Mouse (Mus musculus) liver, embryonic 14.5 days (tissue): Measurements from ENCODE around the gene Scube3. TPM values are rescaled to one million over a fixed set of nuclear protein-coding genes. Genes with fewer than 3 reads are reported as not detected.

Experiments
- ATAC-seq: fragments of 200-750 bp; cut with Nextera tagmentation; 2 replicates; pipeline ENCODE4 v1.8.0; 2017; ENCODE audit warnings: moderate number of reproducible peaks, mild to moderate bottlenecking, moderate library complexity; ENCODE audit not compliant: insufficient read depth
- DNase-seq, 3 experiments: peaks; one replicate each; pipeline ENCODE4 v3.0.0-alpha.2; 2012 to 2013; ENCODE audit warnings: low read depth in 3 of 3, low spot score in 3 of 3
- H3K27ac ChIP-seq: fragments of 300-500 bp; sonication (generic); 2 replicates; pipeline ENCODE4 v1.5.1; 2014; ENCODE audit warnings: moderate library complexity, mild to moderate bottlenecking, control low read depth, inconsistent platforms
- H3K27me3 ChIP-seq: fragments of 300-500 bp; sonication (generic); 2 replicates; pipeline ENCODE4 v1.6.1; 2014; ENCODE audit warnings: mild to moderate bottlenecking, low read length, moderate library complexity; ENCODE audit not compliant: control insufficient read depth, insufficient read depth
- H3K36me3 ChIP-seq: fragments of 300-500 bp; sonication (generic); replicated peaks from 2 replicates; pipeline ENCODE4 v1.6.1; 2014; ENCODE audit warnings: low read depth; ENCODE audit not compliant: control insufficient read depth, insufficient read depth
- H3K4me1 ChIP-seq, 2 experiments: fragments of 200-500 bp in 1 of 2; fragments of 300-500 bp in 1 of 2; sonication (generic) in 1 of 2; replicated peaks; 2 replicates each; pipeline ENCODE4 v1.6.1; 2012 to 2014; ENCODE audit warnings: antibody characterized with exemption in 1 of 2, inconsistent platforms in 1 of 2, low read length in 1 of 2; ENCODE audit not compliant: control insufficient read depth in 2 of 2, insufficient read depth in 2 of 2
- H3K4me2 ChIP-seq: fragments of 300-500 bp; sonication (generic); 2 replicates; pipeline ENCODE4 v1.6.1; 2014; ENCODE audit warnings: low read depth, mild to moderate bottlenecking, control low read depth, moderate library complexity
- H3K4me3 ChIP-seq, 2 experiments: fragments of 200-500 bp in 1 of 2; fragments of 300-500 bp in 1 of 2; sonication (generic) in 1 of 2; 2 replicates each; pipeline ENCODE4 v1.5.1; 2012 to 2014; ENCODE audit warnings: low read depth in 2 of 2, low read length in 2 of 2, mild to moderate bottlenecking in 2 of 2, control low read depth in 1 of 2, inconsistent platforms in 1 of 2, moderate library complexity in 1 of 2; ENCODE audit not compliant: insufficient read depth in 1 of 2
- H3K9ac ChIP-seq: fragments of 300-500 bp; sonication (generic); replicated peaks from 2 replicates; pipeline ENCODE4 v1.6.1; 2014; ENCODE audit warnings: mild to moderate bottlenecking, control low read depth, moderate library complexity
- H3K9me3 ChIP-seq: fragments of 300-500 bp; sonication (generic); 2 replicates; pipeline ENCODE4 v1.6.1; 2016; ENCODE audit warnings: low read length, mixed read lengths; ENCODE audit not compliant: control insufficient read depth
- CTCF ChIP-seq: IDR thresholded peaks from 2 replicates; pipeline ENCODE4 v1.5.1; 2016; ENCODE audit warnings: antibody characterized with exemption, low read depth, control low read depth
- EP300 ChIP-seq: IDR thresholded peaks from 2 replicates; pipeline ENCODE4 v1.6.1; 2016; ENCODE audit warnings: antibody characterized with exemption, low read depth
- WGBS: fragments of 180-500 bp; shearing (Covaris S2); extraction: QIAGEN DNeasy Blood & Tissue Kit; methylation state at CpG from one replicate; pipeline ENCODE4 v1.1.7; 2014; ENCODE audit not compliant: insufficient replicate concordance; 5-methylcytosine and 5-hydroxymethylcytosine counted together
- polyA plus RNA-seq, 2 experiments: library from polyadenylated mRNA; depleted of rRNA in 1 of 2; stranded (reverse) in 1 of 2; unstranded in 1 of 2; fragments of >200 nt; fragmentation: Nextera tagmentation in 1 of 2; extraction: Ambion mirVana in 1 of 2; gene quantifications; 2 replicates each; pipeline versions ENCODE4 v1.2.1 to v1.2.3; 2012 to 2014

The Scube3 gene
- polyA plus RNA-seq (2012; rRNA removed): 0.30 and 0.33 TPM in 2 replicates
- polyA plus RNA-seq (2014; fragmentation: Nextera tagmentation; extraction: Ambion mirVana): 0.16 and 0.23 TPM in 2 replicates

DNA sequence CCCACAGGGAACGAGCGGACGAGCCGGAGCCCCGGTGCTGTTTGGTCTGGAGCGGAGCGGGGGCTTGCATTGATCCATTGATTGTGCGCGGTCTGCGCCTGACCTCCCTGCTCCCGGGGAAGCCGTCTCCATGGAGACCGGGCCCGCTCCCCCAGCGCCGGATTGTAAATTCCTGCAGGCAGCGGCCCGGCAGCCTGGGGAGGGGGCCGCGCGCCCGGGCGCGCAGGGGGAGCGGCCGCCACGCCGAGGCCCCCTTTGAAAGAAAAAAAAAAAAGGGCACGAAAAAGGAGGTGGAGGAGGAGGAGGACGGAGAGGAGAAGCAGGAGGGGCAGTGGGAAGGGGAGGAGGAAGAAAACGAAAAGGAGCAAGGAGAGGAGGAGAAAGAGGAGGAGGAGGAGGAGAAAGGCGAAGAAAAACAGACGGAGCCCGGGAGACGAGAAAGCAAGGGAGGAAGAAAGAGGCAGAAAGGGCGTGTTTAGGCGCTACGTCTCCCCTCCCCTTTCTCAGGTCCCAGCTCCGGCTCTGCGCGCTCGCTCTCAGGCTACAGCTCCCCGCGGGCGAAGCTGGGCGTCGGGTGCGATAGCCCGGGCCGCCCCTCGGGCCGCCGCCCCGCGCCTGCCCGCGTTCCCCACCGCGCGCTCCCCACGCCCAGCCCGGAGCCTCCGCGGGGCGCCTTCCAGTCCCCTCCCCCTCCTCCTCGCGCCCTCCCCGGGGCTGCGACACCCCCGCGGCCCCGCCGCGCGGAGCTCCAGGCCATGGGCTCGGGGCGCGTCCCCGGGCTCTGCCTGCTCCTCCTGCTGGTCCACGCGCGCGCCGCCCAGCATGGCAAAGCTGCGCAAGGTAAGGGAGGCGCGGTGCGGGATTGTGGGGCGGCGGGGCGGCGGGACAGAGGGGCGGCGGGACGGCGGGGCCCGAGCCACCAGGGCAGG is at the start of gene Scube3:
Scube3 (plus strand) TSS at position 371 of the 929 bp plus-strand sequence.
- Histone ChIP-seq H3K4me2 (peak within 1 kb of the TSS; percentile 65), H3K27me3 (peaks cover 59% of the 10 kb centered on the region), H3K36me3 (no peaks in the 10 kb centered on the region), H3K27ac (no peak within 1 kb of the TSS), H3K9ac (no peak within 1 kb of the TSS), H3K9me3 (no peaks in the 10 kb centered on the region), H3K4me3 (peak within 1 kb of the TSS; percentile 40 to 43), H3K4me1 (0 out of 4 replicates have a peak, but pooled peaks cover 0 to 3% of the 10 kb centered on the region in 2 experiments)
- no peak for TF ChIP-seq CTCF
- TF ChIP-seq EP300: no peak
- no peak for DNase-seq
- WGBS: 1% methylated on average over 85 of the region's 97 CpGs
- no peak for ATAC-seq

DNA sequence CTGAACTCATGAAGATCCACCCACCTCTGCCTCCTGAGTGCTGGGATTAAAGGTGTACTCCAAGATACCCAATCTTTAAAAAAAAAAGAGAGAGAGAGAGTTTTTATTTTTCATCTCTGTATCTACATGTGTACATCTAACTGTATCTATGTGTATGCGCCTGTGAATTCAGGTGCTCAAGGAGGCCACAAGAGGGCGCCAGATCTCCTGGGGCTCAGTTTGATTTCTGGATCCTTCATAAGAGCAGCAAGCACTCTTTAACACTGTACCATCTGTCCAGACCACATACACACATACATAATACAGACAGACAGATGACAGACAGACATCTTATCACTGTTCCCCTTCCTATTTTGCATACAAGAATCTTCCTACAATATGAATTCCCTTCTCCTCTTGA is 49.6 kb upstream of the Scube3 start:
- no peak overlapping the region for H3K9ac ChIP-seq
- ATAC-seq (no peak), DNase-seq (no peak)
- H3K27ac ChIP-seq: no peak overlapping the region
- 70% methylated on average over 2 of the region's 2 CpGs for WGBS
- no peak overlapping the region for H3K4me3 ChIP-seq
- H3K36me3 ChIP-seq: no peaks in the 10 kb centered on the region
- no peak overlapping the region for H3K4me2 ChIP-seq
- peaks cover 2% of the 10 kb centered on the region; the same call in 1 of the 2 replicates for H3K9me3 ChIP-seq
- no peaks in the 10 kb centered on the region for H3K4me1 ChIP-seq
- TF ChIP-seq EP300 (no peak), CTCF (peak; percentile 55)
- no peaks in the 10 kb centered on the region for H3K27me3 ChIP-seq

DNA sequence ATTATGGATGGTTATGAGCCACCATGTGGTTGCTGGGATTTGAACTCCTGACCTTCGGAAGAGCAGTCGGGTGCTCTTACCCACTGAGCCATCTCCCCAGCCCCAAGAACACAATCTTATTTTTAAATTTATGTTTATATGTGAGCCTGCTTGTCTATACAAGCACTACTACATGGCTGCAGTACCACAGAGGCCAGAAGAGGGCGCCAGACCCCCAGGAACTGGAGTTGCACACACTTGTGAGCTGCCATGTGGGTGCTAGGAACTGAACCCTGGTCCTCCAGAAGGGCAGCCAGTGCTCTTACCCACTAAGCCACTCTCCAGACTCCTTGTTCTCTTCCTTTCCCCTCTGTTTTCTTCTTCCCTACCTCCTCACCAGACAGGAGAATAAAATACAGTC is 48.1 kb upstream of the Scube3 start:
- H3K4me2 ChIP-seq: no peak overlapping the region
- H3K4me1 ChIP-seq: no peaks in the 10 kb centered on the region
- H3K27ac ChIP-seq: no peak overlapping the region
- H3K9me3 ChIP-seq: peaks cover 2% of the 10 kb centered on the region; the same call in 1 of the 2 replicates
- H3K9ac ChIP-seq: no peak overlapping the region
- H3K4me3 ChIP-seq: no peak overlapping the region
- ATAC-seq (no peak), DNase-seq (no peak)
- H3K27me3 ChIP-seq: no peaks in the 10 kb centered on the region
- peak; percentile 50 for TF ChIP-seq CTCF
- no peak for TF ChIP-seq EP300
- WGBS: 66% methylated on average over 3 of the region's 3 CpGs
- no peaks in the 10 kb centered on the region for H3K36me3 ChIP-seq

DNA sequence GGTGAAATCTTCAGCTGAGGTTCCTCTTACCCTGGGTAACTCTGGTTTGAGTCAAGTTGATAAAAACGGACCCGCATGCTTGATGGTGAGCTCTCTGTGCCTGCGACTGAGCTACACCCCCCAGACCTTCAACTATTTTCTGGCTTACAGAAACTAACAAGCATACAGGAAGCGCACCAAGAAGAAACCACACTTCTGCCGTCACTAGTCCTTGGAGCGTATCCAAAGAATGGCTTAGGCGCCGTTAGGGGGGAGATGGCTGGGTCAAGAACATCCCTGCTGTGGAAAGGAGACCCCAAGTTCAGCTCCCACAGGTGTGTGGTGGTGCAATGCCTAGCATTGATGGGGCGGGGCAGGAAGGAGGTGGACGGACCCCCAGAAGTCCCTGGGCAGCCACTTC is 45.5 kb upstream of the Scube3 start:
- no peak overlapping the region for H3K9ac ChIP-seq
- H3K4me1 ChIP-seq: no peaks in the 10 kb centered on the region
- ATAC-seq (no peak), DNase-seq (no peak)
- WGBS: 66% methylated on average over 10 of the region's 10 CpGs
- no peak overlapping the region for H3K4me2 ChIP-seq
- no peak for TF ChIP-seq CTCF
- TF ChIP-seq EP300: no peak
- H3K27ac ChIP-seq: no peak overlapping the region
- no peaks in the 10 kb centered on the region for H3K27me3 ChIP-seq
- H3K36me3 ChIP-seq: no peaks in the 10 kb centered on the region
- H3K4me3 ChIP-seq: no peak overlapping the region
- H3K9me3 ChIP-seq: peaks cover 2% of the 10 kb centered on the region; the same call in 1 of the 2 replicates

DNA sequence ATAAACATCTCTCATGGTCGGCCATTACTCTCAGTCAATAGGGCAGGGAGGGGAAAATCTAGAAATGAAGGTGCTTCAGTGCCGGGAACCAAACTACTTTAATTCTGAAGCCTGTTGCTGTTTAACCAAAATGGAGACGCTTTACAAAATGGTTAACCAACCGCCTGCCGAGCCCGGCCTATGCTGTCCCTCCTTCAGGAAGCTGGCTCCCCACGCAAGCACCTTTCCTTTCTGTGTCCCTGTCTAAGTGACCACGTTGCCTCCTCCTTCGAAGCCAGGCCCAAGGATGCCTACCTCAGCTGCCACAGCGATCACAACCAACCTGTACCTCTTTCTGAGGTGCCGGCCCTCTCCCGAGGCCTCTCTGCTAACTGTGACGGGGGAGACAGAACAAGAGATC is 44.6 kb upstream of the Scube3 start:
- H3K27me3 ChIP-seq: no peaks in the 10 kb centered on the region
- DNase-seq: no peak
- WGBS: 75% methylated on average over 13 of the region's 13 CpGs
- no peak overlapping the region for H3K4me2 ChIP-seq
- no peaks in the 10 kb centered on the region for H3K36me3 ChIP-seq
- H3K27ac ChIP-seq: no peak overlapping the region
- H3K4me3 ChIP-seq: no peak overlapping the region
- no peak for ATAC-seq
- no peaks in the 10 kb centered on the region for H3K4me1 ChIP-seq
- H3K9me3 ChIP-seq: peaks cover 2% of the 10 kb centered on the region; the same call in 1 of the 2 replicates
- TF ChIP-seq EP300: no peak
- TF ChIP-seq CTCF: no peak
- H3K9ac ChIP-seq: no peak overlapping the region
